Mouse (Mus musculus): ENCODE results near the gene Nrip2.
A peak's percentile ranks its signal among the peaks of the same experiment; 100 is the strongest.
"Not testable (repeated sequence)": the region's sequence is repeated elsewhere in the genome, so short reads cannot be mapped to it uniquely, and the experiment has no call there.

Gene Nrip2

DNA sequence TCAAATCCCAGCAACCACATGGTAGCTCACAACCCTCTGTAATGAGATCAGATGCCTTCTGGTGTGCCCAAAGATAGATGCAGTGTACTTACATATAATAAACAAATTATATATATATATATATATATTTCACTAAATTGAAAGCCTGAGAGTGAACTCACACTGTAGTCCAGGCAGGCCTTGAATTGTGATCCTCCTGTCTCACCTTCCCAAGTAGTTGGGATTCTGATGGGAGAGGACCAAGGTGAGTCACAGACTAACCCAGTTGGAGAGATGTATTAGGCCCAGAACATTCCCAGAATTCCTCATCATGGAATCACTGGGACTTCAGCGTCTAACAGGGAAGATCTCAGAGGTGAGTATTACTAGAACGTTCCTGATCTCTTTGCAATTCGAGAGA is at the start of gene Nrip2:
Nrip2 (plus strand) TSS at position 301 of the 400 bp plus-strand sequence.
- DNase-seq, result no peak

DNA sequence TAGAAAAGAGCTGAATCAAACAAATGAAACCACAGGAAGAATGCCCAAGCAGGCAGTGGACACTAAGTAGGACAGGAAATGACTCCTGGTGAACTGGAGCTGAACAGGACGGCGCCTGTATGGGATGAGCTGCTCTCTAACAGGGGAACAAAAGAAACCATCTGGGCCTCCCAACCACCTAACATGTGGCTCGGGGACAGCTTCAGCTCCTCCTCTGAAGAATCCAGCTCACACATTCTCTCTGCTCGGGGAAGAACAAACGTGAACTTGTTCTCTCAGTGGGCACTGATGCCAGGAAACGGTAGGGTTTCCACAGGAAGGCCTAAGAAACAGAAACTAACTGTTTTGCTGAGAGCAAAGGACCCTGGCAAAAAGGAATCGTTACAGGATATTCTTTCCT is 49.4 kb upstream of the Nrip2 start:
- DNase-seq, result no peak

DNA sequence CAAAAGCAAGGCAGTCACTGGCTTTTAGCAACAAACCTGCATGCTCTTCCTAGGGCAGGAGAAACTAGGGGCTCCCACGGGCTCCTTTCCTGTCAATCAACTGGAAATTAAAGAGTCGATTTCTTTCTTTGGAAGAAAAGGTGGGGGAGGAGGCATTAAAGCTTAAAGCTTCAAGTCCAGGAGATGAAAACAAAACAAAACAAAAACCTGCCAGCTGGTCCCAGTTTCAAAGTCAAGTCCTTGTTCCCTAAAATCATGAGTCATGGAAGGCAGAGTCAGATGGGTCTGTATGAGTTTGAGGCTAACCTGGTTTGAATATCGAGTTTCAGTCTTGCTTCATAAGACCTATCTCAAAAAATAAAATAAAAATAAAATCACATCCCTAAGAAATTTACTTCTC is 45.0 kb upstream of the Nrip2 start:
- DNase-seq, result no peak

DNA sequence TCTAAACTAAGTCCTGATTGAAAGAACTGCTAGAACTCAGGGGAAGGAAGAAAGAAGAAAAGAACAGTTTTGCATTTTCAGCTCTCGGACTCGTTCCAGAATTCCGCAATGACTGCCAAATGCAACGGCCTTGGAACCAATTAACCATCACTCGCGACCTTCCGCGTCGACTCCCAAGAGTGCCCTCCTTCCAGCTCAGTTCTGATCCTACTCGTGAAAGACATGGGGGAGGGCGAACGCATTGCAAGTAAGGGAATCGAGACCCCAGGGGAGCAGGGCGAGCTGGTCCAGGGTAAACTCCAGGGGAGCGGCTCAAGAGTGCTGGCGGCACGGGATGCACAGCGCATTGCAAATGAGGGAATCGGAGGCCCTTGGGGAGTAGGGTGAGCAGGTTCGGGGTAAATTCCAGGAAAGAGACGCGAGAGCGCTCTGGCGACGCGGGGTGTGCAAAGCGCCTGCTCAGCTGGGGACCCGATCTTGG is 43.9 kb upstream of the Nrip2 start:
- DNase-seq, result peak in 1 of 2 experiments; percentile 14

DNA sequence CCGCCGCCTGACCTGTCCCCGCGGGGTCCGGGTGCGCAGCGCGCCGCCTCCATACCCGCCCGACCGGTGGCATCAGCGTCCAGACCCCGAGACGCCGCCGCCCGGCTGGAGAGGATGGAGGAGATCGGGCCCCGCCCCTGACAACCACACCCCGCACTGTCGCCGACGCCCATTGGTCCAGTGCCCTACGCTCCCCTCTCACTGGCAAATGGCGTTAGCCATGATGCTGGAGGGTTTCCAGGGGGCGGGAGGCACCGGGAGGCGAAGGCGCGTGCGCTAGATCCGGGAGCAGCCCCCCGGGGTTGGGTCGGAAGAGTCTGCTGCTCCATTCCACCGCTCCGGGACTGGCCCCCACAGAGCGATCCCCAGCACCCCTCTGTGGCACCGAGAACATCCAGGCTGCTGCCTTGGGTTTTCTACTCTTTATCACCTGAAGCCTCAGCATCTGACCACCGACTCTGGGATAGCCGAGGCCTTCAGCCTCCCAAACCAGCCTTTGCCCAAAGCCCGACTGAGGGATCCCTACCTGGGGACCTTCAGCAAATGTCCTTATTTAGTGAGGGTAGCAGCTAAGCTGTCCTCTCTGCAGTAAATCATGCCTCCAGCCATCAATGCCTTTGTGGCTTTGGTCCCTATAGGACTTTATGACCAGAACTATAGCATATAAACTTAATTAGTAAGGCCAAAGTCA is 43.2 kb upstream of the Nrip2 start, which contains the start of gene Tulp3:
Tulp3 (minus strand) TSS at position 126 of the 691 bp plus-strand sequence.
- DNase-seq, result peak; percentile 78 to 83

DNA sequence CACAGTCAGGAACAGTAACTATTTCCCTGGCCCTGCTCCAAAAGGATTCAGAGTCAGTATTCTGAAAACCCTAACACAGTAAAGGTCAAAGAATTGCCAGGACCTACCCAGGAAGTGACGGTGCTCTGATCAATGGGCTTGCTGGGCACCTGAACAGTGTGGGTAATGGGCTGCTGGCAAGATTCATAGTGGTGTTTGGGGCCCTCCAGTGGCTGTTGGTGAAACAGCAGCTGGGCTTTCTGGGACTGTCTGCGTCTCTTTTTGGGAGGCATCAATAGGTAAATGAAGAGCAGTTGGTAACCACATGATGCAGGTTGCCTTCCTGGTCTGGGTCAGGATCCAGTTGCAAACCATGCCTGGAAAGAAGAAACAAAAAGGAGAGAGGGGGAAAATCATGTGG is 40.1 kb upstream of the Nrip2 start:
- peak; percentile 42 to 72 for DNase-seq

DNA sequence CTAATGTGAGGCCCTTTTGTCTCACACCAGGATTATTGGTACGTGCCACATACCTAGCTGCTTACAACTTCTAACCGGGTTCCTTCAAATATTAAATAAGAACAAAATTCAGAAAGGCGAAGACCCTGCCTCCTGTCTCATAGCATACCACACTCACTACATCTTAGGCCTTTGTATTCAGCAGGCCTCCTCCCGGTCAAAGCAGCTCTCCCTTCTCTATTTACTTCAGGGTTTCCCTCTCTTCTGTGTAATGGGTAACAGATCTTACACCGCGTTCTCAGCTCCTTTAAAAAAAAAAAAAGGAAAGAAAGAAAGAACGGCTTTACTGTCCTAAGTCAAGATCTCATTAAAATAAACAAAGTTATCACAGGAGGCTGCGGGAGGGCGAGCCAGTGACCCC is 37.2 kb upstream of the Nrip2 start:
- DNase-seq, result no peak

DNA sequence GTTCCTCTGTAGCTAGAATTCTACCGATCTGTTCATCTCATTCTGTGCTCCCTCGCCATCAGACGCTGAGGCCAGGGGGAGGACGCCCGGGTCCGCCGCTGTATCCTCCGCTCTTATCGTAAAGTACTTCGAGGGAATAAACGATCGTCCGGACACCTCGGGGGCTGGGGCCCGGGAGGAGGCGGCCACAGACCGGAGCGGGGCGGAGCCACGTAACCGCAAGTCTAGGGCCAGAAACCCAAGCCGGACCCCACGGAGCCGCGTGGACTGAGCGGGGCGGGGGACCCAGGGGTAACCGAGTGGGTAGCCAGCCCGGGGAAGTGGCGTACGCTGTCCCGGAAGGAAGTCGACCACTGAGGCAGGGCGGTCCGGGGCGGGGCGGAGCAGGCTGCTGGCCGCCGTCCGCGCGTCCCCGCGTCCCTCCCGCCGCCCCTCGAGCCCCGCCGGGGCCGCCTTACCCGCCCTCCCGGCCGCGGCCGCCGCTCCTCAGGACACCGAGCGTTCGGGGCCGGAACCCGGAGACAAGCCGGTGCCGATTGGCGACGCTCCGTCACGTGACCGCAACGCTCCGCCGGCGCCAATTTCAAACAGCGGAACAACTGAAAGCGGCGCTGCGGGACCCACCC is 36.6 kb upstream of the Nrip2 start, which contains the start of the genes Rhno1 and Foxm1:
Rhno1 (minus strand) TSS at position 531 of the 626 bp plus-strand sequence.
Foxm1 (plus strand) TSS at position 587 of the 626 bp plus-strand sequence.
- DNase-seq, result peak; percentile 72 to 83

DNA sequence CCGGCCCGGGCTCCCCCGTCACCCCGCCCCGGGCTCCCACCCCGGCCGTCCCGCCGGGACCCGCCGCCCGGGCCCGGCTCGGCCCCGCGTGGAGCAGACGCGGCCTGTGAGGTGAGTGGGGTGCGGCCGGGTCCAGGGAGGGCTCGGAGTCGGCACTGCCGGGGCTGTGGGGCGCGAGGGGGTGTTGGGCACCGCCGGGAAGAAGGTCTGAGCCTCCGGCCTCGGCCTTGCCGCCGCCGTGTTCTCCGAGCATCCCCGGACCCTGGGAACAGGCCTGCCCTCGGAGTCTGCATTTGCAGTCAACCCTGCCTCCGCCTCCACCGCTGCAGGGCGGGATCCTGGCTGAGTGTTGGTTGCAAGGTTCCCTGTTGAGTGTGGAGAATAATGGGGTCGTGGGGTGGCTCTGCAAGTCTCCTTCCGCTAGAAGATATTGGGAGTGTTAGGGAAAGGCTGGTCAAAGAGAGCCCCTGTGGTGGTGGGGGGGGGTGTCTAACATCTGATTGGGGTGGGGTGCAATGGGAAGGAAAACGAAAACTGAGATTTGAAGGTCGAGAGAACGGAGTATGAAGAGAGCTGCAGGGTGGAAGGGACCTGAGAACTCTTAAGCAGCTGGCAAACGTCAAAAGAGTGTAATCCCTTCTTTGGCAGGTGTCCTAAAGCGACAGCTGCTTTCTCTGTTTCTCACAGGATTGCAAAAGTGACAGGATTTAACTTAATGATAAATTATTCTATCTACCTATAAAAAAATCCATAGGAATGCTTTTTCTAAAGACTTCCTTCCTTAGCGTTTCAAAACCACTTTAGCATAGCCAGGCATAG is 35.9 kb upstream of the Nrip2 start:
- no peak for DNase-seq

DNA sequence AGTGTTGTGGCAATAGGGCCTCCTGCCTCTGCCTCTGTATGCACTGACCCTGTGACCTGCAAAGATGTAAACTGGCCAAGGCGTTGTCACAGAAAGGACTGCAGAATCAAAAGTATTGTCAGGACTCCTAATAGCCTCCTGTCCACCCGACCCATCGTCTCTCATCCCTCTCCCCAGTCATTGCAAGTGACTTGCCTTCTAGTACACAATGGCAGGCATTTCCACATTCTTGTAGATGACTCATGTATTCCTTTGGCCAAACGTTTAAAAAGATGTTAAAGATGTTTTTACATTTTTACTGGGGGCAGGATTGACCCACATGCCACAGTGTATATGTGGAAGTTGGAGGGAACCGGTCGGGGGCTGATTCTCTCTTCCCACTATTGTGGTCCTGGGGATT is 34.4 kb upstream of the Nrip2 start:
- DNase-seq, result no peak

DNA sequence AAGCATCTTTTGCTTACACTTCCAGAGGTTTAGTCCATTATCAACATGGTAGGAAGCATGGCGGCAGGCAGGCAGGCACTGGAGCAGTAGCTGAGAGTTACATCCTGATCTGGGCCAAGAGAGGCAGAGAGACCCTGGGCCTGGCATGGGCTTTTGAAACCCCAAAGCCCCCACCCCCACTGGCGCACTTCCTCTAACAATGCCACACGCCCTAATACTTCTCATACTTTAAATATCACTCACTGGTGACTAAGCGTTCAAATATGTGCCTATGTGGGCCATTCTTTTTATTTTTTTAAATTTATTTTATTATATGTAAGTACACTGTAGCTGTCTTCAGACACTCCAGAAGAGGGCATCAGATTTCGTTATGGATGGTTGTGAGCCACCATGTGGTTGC is 32.6 kb upstream of the Nrip2 start:
- DNase-seq, result no peak

DNA sequence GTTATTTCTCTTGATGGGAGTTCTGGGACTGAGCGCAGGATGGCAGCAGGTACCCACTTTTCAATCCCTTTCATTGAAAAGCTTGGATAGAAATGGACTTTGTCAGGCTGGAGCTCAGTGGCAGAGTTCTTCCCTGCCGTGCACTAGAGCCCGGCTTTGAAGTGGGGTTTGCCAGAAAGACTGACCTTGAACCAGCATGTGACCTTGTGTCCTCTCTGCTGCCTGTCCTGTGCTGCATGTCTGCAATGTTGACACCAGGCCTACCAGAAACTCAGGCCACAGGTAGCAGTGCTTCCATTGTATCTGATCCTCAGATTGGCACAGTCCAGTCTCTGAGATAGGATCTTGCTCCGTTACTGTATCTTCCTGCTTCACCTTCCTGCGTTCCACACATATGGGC is 29.1 kb upstream of the Nrip2 start:
- no peak for DNase-seq

DNA sequence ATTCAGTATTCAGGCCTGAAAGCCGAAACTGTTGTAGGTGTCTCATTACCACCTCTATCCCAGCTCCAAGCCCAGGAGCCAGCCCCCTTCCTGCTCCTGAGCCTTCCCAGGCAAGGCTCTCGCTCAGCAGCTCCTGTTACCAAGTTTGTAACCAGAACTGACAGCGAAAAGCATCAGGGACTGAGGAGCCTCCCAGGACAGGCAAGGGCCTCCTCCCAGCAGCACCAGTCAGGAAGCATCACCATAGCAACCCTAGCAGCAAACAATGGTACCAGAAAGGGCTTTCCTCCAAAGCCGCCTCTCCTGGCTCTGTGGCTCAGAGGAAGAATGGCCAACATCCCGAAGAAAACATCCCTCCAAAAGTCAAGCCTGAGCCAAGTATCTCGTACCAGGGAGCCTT is 23.9 kb upstream of the Nrip2 start, which contains the start of the genes Tex52 and Gm44596:
Tex52 (plus strand) TSS at position 265 of the 400 bp plus-strand sequence.
Gm44596 (plus strand) TSS at position 312 of the 400 bp plus-strand sequence.
- no peak for DNase-seq

DNA sequence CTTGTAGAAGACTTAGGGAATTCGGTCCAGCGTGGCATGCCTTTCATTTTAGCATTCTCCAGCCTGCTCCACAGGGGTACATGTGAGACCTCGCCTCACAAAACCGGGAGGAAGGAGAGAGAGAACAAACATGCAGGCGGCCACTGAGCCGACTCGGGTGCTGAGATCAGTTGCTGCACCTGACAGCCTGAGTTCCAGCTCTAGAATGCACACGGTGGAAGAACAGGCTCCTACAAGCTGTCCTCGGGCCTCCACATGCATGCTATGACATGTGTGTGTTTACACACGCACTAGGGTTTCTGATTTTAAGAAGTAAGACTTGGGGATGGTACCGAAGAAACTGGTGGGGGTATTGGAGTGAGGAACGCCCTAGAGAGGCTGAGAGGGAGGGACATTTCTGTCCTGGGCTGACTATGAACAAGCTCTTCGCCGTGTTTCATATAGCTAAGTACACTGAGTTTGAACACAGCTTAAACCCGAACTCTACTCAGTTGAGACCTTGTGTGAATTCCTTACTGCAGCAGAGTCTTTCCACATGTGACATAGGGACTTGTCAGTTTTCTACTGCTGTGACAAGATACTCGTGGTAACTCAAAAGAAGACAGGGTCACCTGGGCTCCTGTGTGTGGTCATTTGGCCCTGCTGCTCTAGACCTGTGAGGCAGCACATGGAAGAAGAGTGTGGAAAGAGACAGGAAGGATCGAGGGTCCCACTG is 22.6 kb upstream of the Nrip2 start:
- DNase-seq, result no peak

DNA sequence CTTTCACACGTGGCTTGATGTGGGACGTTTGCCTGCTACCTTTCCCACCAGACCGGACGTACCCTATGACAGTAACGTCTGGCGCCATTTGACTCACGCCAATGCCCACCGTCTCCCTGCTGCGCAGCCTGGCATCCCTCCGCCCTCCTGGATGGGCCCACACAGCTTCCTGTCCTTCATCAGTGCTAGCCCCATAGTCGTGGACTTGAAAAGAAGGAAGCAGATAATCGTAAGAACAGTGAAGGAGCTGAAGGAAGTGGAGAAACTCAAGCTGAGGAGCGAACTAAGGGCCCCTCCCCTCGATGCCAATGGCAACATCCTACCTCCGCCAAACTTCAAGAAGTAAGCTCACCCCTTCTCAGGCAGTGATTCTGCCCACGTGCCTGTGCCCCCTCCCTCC is 19.5 kb upstream of the Nrip2 start:
- no peak for DNase-seq

DNA sequence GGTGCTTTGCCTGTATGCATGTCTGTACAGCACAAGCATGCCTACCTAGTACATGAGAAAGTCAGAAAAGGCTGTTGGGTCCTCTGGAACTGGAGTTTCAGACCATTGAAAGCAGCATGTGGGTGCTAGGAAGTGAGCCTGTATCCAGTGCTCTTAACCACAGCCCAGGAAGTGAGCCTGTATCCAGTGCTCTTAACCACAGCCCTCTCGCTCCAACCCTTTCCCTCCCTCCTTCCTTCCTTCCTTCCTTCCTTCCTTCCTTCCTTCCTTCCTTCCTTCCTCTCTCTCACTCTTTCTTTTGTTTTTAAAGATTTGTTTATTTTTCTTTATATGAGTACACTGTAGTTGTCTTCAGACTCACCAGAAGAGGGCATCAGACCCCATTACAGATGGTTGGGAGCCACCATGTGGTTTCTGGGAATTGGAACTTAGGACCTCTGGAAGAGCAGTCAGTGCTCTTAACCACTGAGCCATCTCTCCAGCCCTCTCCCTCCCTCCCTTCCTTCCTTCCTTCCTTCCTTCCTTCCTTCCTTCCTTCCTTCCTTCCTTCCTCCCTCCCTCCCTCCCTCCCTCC is 18.4 kb upstream of the Nrip2 start:
- not testable (repeated sequence) for DNase-seq

DNA sequence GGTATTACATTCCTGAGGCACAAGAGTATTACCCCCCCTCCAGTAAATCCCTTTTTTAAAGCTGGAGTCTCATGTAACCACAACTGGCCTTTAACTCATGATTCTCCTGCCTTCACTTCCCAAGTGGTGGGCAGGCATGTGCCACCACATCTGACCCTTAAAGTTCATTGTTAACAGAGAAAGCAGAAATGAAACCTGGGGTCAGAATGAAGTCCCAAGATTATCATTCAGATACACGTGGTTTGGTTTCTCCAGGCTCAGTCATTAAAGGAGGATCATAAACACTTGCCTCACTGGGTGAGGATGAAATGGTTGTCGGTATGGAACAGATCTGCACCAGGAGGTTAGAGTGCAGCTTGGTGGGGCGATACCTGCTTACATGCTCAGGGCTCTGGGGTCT is 17.8 kb upstream of the Nrip2 start:
- no peak for DNase-seq

DNA sequence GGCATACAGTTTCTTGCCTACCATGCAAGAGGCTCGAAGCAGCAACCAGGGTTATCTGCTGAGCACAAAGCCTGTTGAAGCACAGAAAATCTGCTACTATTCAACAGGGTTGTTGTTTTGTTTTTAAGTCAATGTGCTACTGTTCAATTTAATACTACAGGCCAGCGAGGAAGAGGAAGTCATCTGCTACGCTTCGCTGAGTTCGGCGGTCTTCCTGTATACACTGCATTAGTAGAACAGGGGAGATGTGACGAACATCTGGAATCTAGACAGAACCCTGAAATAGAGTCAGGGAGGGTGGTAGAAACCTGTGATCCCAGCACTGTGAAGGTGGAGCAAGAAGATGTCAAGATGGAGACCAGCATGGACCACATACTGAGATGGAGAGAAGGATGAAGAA is 15.3 kb upstream of the Nrip2 start:
- DNase-seq, result peak; percentile 45 to 59

DNA sequence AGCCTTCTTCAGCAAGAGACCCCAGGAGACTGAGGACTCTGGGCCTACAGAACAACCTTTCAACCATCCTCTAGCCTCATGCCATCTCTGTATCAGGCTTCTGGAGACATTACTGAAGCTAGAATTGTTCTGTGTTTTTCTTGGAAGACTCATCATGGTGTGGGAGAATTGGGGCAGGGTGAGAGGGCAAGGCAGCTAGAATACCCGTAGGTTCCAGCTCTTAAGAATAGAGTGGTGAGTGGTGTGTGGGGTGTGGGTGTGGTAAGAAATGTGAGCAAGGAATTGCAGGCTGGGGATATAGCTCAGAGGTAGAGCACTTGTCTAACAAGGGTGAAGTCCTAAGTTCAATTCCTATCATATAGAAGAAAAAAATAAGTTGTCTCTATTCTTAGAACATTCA is 14.1 kb upstream of the Nrip2 start:
- DNase-seq, result no peak

DNA sequence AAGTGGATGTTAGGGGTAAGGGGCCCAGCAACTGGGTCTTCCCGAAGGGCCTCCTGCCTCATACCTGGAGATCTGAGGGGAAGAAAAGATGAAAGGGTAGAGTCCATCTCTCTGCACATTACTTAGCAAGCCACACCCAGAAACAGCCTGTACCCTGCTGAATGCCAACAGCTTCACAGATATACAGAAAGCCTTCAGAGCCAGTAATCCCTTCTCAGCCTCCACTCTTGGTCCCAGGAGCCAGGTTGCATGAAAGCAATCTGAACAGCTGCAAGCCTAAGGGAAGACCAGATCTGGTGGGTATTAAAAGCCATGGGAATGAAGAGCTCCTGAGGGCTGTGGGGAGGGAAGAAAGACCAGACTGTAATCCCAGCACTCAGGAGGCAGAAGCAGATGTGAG is 9.9 kb upstream of the Nrip2 start:
- DNase-seq, result no peak

DNA sequence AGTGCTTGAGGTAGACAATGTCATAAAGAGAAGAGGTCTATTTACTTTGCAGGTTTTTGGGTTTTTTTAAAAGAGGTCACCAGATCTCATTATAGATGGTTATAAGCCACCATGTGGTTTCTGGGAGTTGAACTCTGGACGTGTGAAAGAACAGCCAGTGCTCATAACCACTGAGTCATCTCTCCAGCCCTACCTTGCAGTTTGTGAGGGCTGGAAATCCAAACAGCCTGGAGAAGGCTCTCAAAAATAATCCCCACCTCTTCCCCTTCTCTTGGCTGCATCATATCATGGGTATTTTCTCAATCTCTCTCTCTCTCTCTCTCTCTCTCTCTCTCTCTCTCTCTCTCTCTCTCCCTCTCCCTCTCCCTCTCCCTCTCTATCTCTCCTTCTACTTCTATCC is 8.4 kb upstream of the Nrip2 start:
- DNase-seq, result no peak

DNA sequence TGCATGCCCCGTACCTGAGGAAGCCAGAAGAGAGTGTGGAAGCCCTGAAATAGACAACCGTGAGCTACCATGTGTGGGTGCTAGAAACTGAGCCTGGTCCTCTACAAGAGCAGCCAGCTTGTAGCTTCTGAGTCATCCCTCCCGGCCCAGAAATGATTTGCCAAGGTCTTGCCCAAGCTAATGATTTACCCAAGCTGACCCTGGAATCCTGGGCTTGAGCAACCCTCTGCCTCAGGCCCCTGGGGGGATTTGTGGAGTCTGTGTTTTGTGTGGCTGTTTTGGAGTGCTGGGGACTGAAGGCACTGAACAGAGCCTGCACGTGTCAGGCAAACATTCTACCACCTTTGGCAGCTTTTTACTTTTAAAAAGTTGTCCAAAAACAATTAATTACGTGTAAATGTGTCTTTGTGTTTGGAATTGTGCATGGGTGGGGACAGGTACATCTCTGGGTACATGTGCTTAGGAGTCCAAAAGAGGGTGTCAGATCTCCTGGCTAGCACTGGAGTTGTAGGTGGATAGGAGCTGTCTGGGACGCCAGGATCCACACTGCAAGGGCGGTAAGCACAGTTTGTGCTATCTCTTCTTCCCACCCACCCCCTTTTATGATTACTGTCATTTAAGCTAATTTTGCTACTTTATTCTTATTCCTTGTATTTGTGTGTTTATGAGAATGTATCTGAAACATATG is 1.4 kb upstream of the Nrip2 start:
- no peak for DNase-seq
